Mouse (Mus musculus): ENCODE results near the gene Mif. TPM values are rescaled to one million over a fixed set of nuclear protein-coding genes. Genes with fewer than 3 reads are reported as not detected.

Gene Mif
- 617 TPM for polyA plus RNA-seq (2017; shearing (Covaris generic))

GRCm38 (mm10) chr10:75859786-75860470 lies at the start of gene Mif:
Gene Mif (minus strand): TSS chr10:75860240.

GRCm38 (mm10) chr10:75893089-75893750 lies 33.2 kb upstream of the Mif start, which contains the start of gene Derl3:
Gene Derl3 (plus strand): TSS chr10:75893413.

DNA sequence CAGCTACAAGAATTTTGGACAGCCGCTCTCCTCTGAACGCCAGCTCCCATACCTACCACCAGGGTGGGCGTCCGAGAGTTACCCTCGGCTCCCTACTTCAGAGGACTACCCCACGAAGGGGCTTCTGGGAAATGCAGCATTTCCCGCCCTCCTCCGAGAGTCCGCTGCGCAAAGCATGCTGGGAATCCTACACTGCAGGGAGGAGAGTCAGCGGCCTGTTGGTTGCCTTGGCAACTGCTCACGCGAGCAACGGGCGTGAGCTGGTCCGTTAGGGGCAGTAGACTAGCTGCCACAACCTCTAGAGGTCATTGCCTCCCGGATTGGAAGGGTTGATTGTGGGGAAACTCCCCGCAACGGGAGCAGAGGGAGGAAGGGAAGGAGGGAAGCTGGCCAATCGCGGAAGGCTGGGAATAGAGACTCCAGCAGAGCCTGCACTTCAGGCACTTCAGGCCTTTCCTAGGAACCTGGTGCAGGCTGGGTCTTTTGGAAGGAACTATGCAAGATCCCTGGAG lies 22.7 kb downstream of the Mif start, which contains the start of gene Gstt2:
Gene Gstt2, minus strand, starts transcription at position 177 of the 512 bp plus-strand sequence.

GRCm38 (mm10) chr10:75822443-75822842 lies 37.6 kb downstream of the Mif start, which contains the start of gene Gstt4:
Gene Gstt4 (minus strand): TSS chr10:75822543.

Other genes starting within 250 kb of the Mif start
- gene Susd2, start 216.2 kb downstream of the Mif start, polyA plus RNA-seq (2017; shearing (Covaris generic)) = 6.8 TPM
- 51.8 TPM for gene Cabin1, start 95.9 kb downstream of the Mif start, polyA plus RNA-seq (2017; shearing (Covaris generic))
- gene Ddt, start 86.8 kb downstream of the Mif start, polyA plus RNA-seq (2017; shearing (Covaris generic)) = 38.2 TPM
- gene Gm20441, start 79.3 kb downstream of the Mif start, polyA plus RNA-seq (2017; shearing (Covaris generic)) = not detected
- 1.9 TPM for gene Gstt3, start 78.8 kb downstream of the Mif start, polyA plus RNA-seq (2017; shearing (Covaris generic))
- gene Gstt1, start 61.7 kb downstream of the Mif start, polyA plus RNA-seq (2017; shearing (Covaris generic)) = not detected
- gene Gstt4, start 37.7 kb downstream of the Mif start, polyA plus RNA-seq (2017; shearing (Covaris generic)) = not detected
- 40.2 TPM for gene Gstt2, start 22.8 kb downstream of the Mif start, polyA plus RNA-seq (2017; shearing (Covaris generic))
- 2.6 TPM for gene Derl3, start 33.2 kb upstream of the Mif start, polyA plus RNA-seq (2017; shearing (Covaris generic))
- gene Smarcb1, start 61.4 kb upstream of the Mif start, polyA plus RNA-seq (2017; shearing (Covaris generic)) = 51.2 TPM
- gene Chchd10, start 72.9 kb upstream of the Mif start, polyA plus RNA-seq (2017; shearing (Covaris generic)) = 22.5 TPM
- not detected for gene Mmp11, start 76.3 kb upstream of the Mif start, polyA plus RNA-seq (2017; shearing (Covaris generic))
- not detected for gene Gm867, start 80.4 kb upstream of the Mif start, polyA plus RNA-seq (2017; shearing (Covaris generic))
- not detected for gene Vpreb3, start 82.8 kb upstream of the Mif start, polyA plus RNA-seq (2017; shearing (Covaris generic))
- gene Gm5134, start 94.3 kb upstream of the Mif start, polyA plus RNA-seq (2017; shearing (Covaris generic)) = 0.79 TPM
- 25.1 TPM for gene Zfp280b, start 172.4 kb upstream of the Mif start, polyA plus RNA-seq (2017; shearing (Covaris generic))